Mouse (Mus musculus) liver, postnatal 0 days (tissue): ENCODE data around the gene Tor1b.
A peak's percentile ranks its signal among the peaks of the same experiment; 100 is the strongest.

Experiments used
- CTCF ChIP-seq: sonication (generic); IDR thresholded peaks from 2 replicates; pipeline ENCODE4 v1.5.1; 2016; ENCODE audit warnings: antibody characterized with exemption, low read depth
- EP300 ChIP-seq: IDR thresholded peaks from 2 replicates; pipeline ENCODE4 v1.6.1; 2016; ENCODE audit warnings: antibody characterized with exemption, low read depth, mild to moderate bottlenecking

- TF ChIP-seq CTCF, result peak; percentile 46
- no peak for TF ChIP-seq EP300
Observed at GRCm38 (mm10) chr2:30952824-30953490, at the start of gene Tor1b.
